Mouse (Mus musculus): ENCODE data around the gene Fkbp4.

- no peak for TF ChIP-seq CTCF (IDR thresholded peaks at IDR 0.05; ENCODE audit: low read depth, low read length)
- no peak for TF ChIP-seq TAL1 (conservative IDR thresholded peaks at IDR 0.05; ENCODE audit: low read depth, low read length)
- TF ChIP-seq GATA2 (IDR thresholded peaks at IDR 0.05; ENCODE audit: borderline replicate concordance, low read depth, low read length): no peak
Measured at GRCm38 (mm10) chr6:128404708-128405107, 33.8 kb downstream of the Fkbp4 start.

Measured in G1E (cell line).